Mouse (Mus musculus) midbrain, embryonic 11.5 days (tissue): ENCODE data around the gene Mlip. TPM values are rescaled to one million over a fixed set of nuclear protein-coding genes. Genes with fewer than 3 reads are reported as not detected.
A peak's percentile ranks its signal among the peaks of the same experiment; 100 is the strongest.

Source experiments
- ATAC-seq: fragments of 200-750 bp; cut with Nextera tagmentation; 2 replicates; pipeline ENCODE4 v1.8.0; 2017; ENCODE audit warnings: moderate TSS enrichment, moderate library complexity; ENCODE audit not compliant: low FRiP score
- DNase-seq: peaks from one replicate; pipeline ENCODE4 v3.0.0; 2015; ENCODE audit warnings: low spot score; ENCODE audit errors: missing footprints
- H3K27ac ChIP-seq: fragments of 300-500 bp; sonication (generic); 2 replicates; pipeline ENCODE4 v1.5.1; 2014; ENCODE audit warnings: low read depth, low read length
- H3K27me3 ChIP-seq: fragments of 300-500 bp; sonication (generic); 2 replicates; pipeline ENCODE4 v1.6.1; 2014; ENCODE audit warnings: mild to moderate bottlenecking, low read length, moderate library complexity, mixed read lengths; ENCODE audit not compliant: control insufficient read depth, insufficient read depth
- H3K36me3 ChIP-seq: fragments of 300-500 bp; sonication (generic); 2 replicates; pipeline ENCODE4 v1.6.1; 2014; ENCODE audit warnings: mild to moderate bottlenecking, low read length, moderate library complexity, mixed read lengths; ENCODE audit not compliant: control insufficient read depth, insufficient read depth
- H3K4me1 ChIP-seq: fragments of 300-500 bp; sonication (generic); 2 replicates; pipeline ENCODE4 v1.6.1; 2014; ENCODE audit warnings: low read length; ENCODE audit not compliant: control insufficient read depth, insufficient read depth
- H3K4me2 ChIP-seq: fragments of 300-500 bp; sonication (generic); 2 replicates; pipeline ENCODE4 v1.6.1; 2014; ENCODE audit warnings: mild to moderate bottlenecking, moderate library complexity
- H3K4me3 ChIP-seq: fragments of 300-500 bp; sonication (generic); 2 replicates; pipeline ENCODE4 v1.5.1; 2014; ENCODE audit warnings: low read depth, low read length
- H3K9ac ChIP-seq: fragments of 300-500 bp; sonication (generic); 2 replicates; pipeline ENCODE4 v1.6.1; 2014; ENCODE audit warnings: low read length
- H3K9me3 ChIP-seq: fragments of 300-500 bp; sonication (generic); 2 replicates; pipeline ENCODE4 v1.6.1; 2016; ENCODE audit warnings: low read length; ENCODE audit not compliant: control insufficient read depth
- WGBS: fragments of 180-500 bp; shearing (Covaris S2); extraction: QIAGEN DNeasy Blood & Tissue Kit; methylation state at CpG from one replicate; pipeline ENCODE4 v1.1.7; 2014; 5-methylcytosine and 5-hydroxymethylcytosine counted together
- polyA plus RNA-seq: library from polyadenylated mRNA; unstranded; fragments of >200 nt; fragmentation: Nextera tagmentation; extraction: Ambion mirVana; gene quantifications from 2 replicates; pipeline ENCODE4 v1.2.1, GENCODE M21; 2014

Gene Mlip
- polyA plus RNA-seq, 1 experiment from 2014 or later = 0.63 TPM

DNA sequence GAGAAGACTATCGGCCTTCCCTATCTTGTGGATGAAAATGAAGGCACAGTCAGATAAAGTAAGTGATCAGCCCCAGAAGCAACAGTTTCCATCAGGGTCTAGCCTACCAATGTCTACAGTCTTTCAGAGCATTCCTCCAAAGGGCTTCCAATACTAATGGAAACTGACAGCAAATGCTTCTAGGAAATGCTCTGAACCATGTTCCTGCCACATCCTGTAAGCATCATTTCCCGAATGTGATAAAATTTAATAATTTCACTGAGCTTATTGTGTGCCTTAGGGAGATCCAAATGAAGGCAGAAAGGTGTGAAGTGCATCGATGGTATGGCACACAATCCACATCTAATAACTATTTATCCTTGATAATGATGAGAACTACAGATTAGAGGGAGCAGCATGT lies 173.3 kb downstream of the Mlip start:
- H3K4me2 ChIP-seq = no peak overlapping the region
- no peaks in the 10 kb centered on the region for H3K4me1 ChIP-seq
- DNase-seq (no peak), ATAC-seq (no peak)
- H3K27me3 ChIP-seq = no peaks in the 10 kb centered on the region
- H3K4me3 ChIP-seq = no peak overlapping the region
- H3K36me3 ChIP-seq = no peaks in the 10 kb centered on the region
- WGBS = 84% methylated on average over 3 of the region's 3 CpGs
- H3K27ac ChIP-seq = no peak overlapping the region
- no peak overlapping the region for H3K9ac ChIP-seq
- H3K9me3 ChIP-seq = no peaks in the 10 kb centered on the region

DNA sequence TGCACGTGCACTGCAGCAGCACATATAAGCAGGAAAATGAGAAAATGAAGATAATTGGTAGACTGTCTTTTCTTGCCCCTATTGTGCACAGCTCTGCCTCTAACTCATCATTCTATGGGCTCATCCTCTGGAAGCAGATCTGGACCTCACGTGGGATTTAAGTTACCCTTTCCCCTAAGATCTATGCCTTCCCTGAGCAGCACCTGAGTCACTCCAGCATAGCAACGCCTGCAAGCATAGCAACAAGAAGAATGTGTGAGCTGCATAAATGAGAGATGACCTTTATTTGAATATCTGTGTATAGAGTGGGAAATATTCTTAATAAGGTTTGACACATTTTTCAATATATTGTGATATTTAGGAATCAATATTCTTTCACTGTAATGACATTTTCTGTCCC lies 176.9 kb downstream of the Mlip start:
- Histone ChIP-seq H3K27me3 (no peaks in the 10 kb centered on the region), H3K4me3 (no peak overlapping the region), H3K27ac (no peak overlapping the region), H3K9me3 (no peaks in the 10 kb centered on the region), H3K4me1 (peaks cover 2% of the 10 kb centered on the region; the same call in 1 of the 2 replicates), H3K36me3 (no peaks in the 10 kb centered on the region), H3K4me2 (no peak overlapping the region), H3K9ac (no peak overlapping the region)
- no peak for DNase-seq
- WGBS = 82% methylated on average over 3 of the region's 3 CpGs
- ATAC-seq = no peak

DNA sequence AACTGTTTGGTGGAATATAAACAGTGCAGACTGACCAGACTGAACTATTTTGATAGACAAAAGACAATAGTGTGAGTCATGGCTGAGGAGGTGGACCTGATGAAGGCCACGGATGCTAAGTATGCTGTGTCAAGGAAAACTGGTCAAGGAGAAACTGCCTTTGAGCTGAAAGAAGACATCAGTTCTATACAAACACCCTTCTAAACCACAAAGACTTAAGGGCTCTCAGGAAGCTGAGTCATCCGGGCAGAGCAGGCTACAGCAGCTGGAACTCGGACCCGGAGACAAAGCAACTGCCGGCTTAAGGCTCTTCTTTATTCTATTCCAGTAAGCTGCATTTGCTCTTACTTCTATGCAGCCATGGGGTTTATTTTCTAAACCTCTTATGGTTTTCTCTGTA lies 180.7 kb downstream of the Mlip start:
- Histone ChIP-seq H3K9ac (no peak overlapping the region), H3K36me3 (no peaks in the 10 kb centered on the region), H3K9me3 (no peaks in the 10 kb centered on the region), H3K27ac (no peak overlapping the region; the same call in 1 of the 2 replicates), H3K4me1 (peaks cover 2% of the 10 kb centered on the region; the same call in 1 of the 2 replicates), H3K4me3 (no peak overlapping the region), H3K27me3 (no peaks in the 10 kb centered on the region), H3K4me2 (no peak overlapping the region)
- 22% methylated on average over 5 of the region's 5 CpGs for WGBS
- DNase-seq = no peak
- ATAC-seq = peak; percentile 84

DNA sequence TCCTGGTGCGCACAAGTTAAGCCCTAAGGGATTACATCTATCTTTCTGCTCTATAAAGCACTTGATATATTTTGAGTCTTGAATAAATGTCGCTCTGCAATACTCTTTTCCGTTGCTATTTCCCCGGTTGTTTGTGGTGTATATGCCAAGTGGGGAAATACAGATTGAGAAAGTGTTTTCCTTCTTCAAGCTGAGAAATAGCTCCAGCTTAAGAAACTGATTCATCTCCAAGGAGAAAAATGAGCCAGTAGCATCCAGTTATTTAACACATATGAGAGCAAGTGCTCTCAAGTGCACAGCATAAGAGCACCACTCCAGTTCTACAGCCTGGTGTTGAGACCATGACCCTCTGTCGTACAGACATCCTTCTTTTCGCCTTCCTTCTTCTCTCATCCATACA lies 186.9 kb downstream of the Mlip start:
- WGBS = 90% methylated on average over 6 of the region's 6 CpGs
- DNase-seq = no peak
- H3K9ac ChIP-seq = no peak overlapping the region

DNA sequence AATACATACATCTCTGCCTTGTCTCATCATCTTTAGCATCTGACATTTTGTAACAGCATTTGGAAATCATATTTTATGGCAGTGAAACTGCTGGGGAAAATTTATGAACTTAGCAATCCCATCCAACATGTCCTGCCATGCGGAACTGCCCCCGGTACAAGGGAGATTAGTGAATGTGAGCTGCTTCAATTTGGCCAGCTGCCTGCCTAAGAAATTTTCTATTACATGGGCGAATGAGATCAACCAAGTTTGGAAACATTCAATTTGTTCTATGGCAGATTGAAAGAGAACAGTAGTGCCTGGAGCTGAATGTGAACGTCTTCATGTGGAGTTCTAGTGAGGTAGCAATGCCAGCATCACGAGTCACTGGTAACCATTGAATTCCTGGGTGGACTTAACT lies 191.0 kb downstream of the Mlip start:
- Histone ChIP-seq H3K4me2 (no peak overlapping the region), H3K4me3 (no peak overlapping the region), H3K36me3 (no peaks in the 10 kb centered on the region), H3K9me3 (no peaks in the 10 kb centered on the region), H3K27ac (no peak overlapping the region), H3K27me3 (no peaks in the 10 kb centered on the region), H3K9ac (no peak overlapping the region), H3K4me1 (no peaks in the 10 kb centered on the region)
- DNase-seq (no peak), ATAC-seq (no peak)
- WGBS = 72% methylated on average over 5 of the region's 5 CpGs

More for the DNA sequence above, 186.9 kb downstream of the Mlip start:
- no peak for ATAC-seq
- H3K36me3 ChIP-seq = no peaks in the 10 kb centered on the region
- H3K4me1 ChIP-seq = no peaks in the 10 kb centered on the region
- no peak overlapping the region for H3K27ac ChIP-seq
- H3K27me3 ChIP-seq = no peaks in the 10 kb centered on the region
- H3K9me3 ChIP-seq = no peaks in the 10 kb centered on the region
- no peak overlapping the region for H3K4me2 ChIP-seq
- H3K4me3 ChIP-seq = no peak overlapping the region

DNA sequence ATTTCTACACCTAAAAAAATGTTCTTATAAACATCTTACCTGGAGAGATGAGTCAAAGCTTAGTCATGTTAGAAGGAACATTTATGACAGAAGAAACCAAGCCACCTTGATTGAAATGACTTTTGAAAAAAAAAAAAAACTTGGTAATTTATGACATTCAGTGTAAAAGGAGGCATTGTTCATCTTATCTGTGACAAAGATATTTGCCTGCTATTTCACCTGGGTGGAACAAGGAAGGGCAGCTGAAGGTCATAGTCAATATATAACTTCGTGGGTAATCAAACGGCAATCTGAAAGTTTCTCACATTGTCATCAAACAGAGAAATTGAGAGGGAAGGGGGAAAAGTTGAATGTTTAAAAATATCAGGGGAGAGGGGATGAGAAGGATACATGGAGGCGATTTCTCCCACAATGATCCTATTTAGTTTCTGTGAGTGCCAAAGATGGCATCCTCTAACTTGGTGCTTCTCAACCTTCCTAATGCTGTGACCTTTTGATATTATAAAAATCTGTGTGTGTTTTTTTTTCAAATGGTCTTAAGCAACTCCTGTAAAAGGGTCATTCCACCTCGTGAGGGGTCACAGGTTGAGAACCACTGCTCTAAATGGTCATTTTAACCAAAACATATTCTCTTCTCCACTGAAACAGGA lies 192.4 kb downstream of the Mlip start:
- H3K4me1 ChIP-seq = no peaks in the 10 kb centered on the region
- no peak for DNase-seq
- H3K9me3 ChIP-seq = no peaks in the 10 kb centered on the region
- no peak overlapping the region for H3K27ac ChIP-seq
- 78% methylated on average over 4 of the region's 4 CpGs for WGBS
- H3K27me3 ChIP-seq = no peaks in the 10 kb centered on the region
- no peak overlapping the region for H3K9ac ChIP-seq
- H3K36me3 ChIP-seq = no peaks in the 10 kb centered on the region
- no peak overlapping the region for H3K4me2 ChIP-seq
- ATAC-seq = no peak
- H3K4me3 ChIP-seq = no peak overlapping the region

DNA sequence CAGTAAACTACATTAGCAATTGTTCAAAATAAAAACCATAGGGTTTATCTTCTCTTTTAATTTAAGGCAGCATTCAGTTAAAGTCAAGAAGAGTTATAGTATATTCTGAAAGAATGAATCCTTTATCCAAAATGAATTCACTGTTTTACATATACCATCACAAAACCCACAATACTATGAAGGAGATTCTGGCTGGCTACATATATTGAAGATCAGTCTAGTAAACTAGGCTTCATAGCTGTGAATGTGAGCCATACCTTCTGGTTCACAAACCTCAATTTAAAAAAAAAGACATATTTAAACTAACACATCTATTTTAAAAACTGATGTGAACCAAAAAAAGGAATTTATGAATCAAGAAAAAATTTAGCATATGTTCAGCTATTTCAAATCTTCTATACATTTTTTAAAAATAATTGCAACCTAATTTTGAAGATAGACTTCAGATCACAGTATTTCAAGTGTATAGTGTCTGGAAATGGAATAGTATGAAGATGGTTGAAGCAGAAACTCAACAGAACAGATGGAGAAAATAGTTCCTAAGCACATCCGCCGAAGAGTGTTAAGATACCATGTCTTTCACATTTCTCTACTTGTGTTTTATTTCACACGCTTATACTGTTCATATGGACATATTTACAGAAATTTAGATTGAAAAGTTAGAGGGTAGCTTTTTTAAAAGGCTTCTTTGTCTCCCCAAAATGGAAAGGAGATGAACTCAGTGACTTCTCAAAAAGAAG lies 204.1 kb downstream of the Mlip start:
- Histone ChIP-seq H3K27me3 (no peaks in the 10 kb centered on the region), H3K36me3 (no peaks in the 10 kb centered on the region), H3K4me3 (no peak overlapping the region), H3K9me3 (no peaks in the 10 kb centered on the region), H3K9ac (no peak overlapping the region), H3K4me1 (no peaks in the 10 kb centered on the region), H3K4me2 (no peak overlapping the region), H3K27ac (no peak overlapping the region)
- ATAC-seq = no peak
- DNase-seq = no peak
- 95% methylated on average over 3 of the region's 3 CpGs for WGBS

DNA sequence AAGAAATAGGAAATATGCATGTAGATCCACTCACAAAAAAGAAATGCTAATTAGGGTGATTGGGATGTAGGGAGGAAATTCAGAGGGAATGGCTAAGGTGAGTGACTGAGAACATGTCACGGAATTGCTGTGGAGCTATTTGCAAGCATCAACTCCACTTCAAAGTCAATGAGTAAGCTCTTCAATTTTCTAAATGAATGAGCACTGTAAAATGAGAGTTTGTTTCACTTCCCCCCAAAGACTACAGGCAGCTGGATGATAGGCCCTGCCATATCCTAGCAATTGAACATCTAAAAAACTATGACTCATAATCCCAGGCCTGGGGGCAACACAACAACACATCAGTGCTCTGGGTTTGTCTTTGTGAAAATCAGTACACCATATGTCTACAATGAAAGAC lies 233.0 kb downstream of the Mlip start:
- ATAC-seq (no peak), DNase-seq (no peak)
- no peak overlapping the region for H3K4me2 ChIP-seq
- no peak overlapping the region for H3K27ac ChIP-seq
- no peak overlapping the region for H3K9ac ChIP-seq
- H3K27me3 ChIP-seq = no peaks in the 10 kb centered on the region
- H3K4me3 ChIP-seq = no peak overlapping the region
- H3K4me1 ChIP-seq = no peaks in the 10 kb centered on the region
- H3K9me3 ChIP-seq = no peaks in the 10 kb centered on the region
- H3K36me3 ChIP-seq = no peaks in the 10 kb centered on the region
- WGBS = 82% methylated on average over 1 of the region's 1 CpGs

DNA sequence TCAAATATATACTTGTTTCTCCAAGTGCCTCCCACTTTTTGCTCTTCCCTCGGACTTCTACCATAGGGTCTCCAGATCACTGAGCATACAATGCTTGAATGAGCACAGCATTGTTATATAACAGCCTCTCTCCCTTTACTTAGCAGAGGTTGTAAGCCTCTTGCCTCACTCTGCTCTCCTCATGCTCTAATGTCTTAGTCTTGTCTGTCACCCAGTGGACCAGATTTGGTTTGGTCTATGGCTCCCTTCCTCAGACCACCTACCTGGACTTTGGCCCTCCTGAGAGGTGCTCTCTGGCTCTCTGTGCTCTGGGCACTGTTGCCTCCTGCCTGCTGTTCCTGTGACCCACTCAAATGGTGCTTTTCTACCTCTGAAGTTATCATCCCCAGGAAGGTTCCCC lies 255.9 kb downstream of the Mlip start:
- H3K27ac ChIP-seq = no peak overlapping the region
- no peaks in the 10 kb centered on the region for H3K4me1 ChIP-seq
- ATAC-seq (no peak), DNase-seq (no peak)
- whole genome bisulfite sequencing = 50% methylated on average over 1 of the region's 1 CpGs
- no peaks in the 10 kb centered on the region for H3K9me3 ChIP-seq
- no peaks in the 10 kb centered on the region for H3K36me3 ChIP-seq
- H3K4me2 ChIP-seq = no peak overlapping the region
- no peak overlapping the region for H3K9ac ChIP-seq
- no peaks in the 10 kb centered on the region for H3K27me3 ChIP-seq
- no peak overlapping the region for H3K4me3 ChIP-seq
